Mouse (Mus musculus) CH12.LX (cell line): ENCODE measurements around the gene Atl1. TPM values are rescaled to one million over a fixed set of nuclear protein-coding genes. Genes with fewer than 3 reads are reported as not detected.
A peak's percentile ranks its signal among the peaks of the same experiment; 100 is the strongest.

Experiments used
- DNase-seq: peaks from one replicate; pipeline ENCODE4 v3.0.0-alpha.2; 2013; ENCODE audit errors: extremely low read depth
- H3K27ac ChIP-seq: 2 replicates; pipeline ENCODE4 v1.5.1; 2012; ENCODE audit warnings: low read depth, mild to moderate bottlenecking, control low read depth, moderate library complexity; ENCODE audit not compliant: insufficient read depth
- H3K27me3 ChIP-seq: replicated peaks from 2 replicates; pipeline ENCODE3; 2012; ENCODE audit warnings: inconsistent platforms
- H3K36me3 ChIP-seq, 2 experiments: replicated peaks in 1 of 2; 2 replicates each; pipeline versions ENCODE3 to v1.6.1; 2012; ENCODE audit warnings: inconsistent platforms in 1 of 2, low read length in 1 of 2, mild to moderate bottlenecking in 1 of 2, mixed read lengths in 1 of 2, moderate library complexity in 1 of 2; ENCODE audit not compliant: control insufficient read depth in 1 of 2, insufficient read depth in 1 of 2
- H3K4me1 ChIP-seq, 2 experiments: 2 replicates each; pipeline ENCODE4 v1.6.1; 2012; ENCODE audit warnings: inconsistent platforms in 1 of 2, moderate library complexity in 1 of 2; ENCODE audit not compliant: insufficient read depth in 2 of 2, control insufficient read depth in 1 of 2
- H3K4me2 ChIP-seq: 2 replicates; pipeline ENCODE4 v1.6.1; 2012; ENCODE audit warnings: low read depth, mild to moderate bottlenecking, control low read depth; ENCODE audit not compliant: poor library complexity, insufficient read depth, severe bottlenecking
- H3K4me3 ChIP-seq, 3 experiments: fragments of 150-350 bp in 1 of 3; sonication (generic) in 1 of 3; replicated peaks in 1 of 3; 2 replicates each; pipeline versions ENCODE3 to v1.5.1; 2011 to 2012; ENCODE audit warnings: low read depth in 2 of 3, low read length in 2 of 3, mild to moderate bottlenecking in 2 of 3, moderate library complexity in 2 of 3, control low read depth in 1 of 3, improper control_type of control experiment in 1 of 3, inconsistent platforms in 1 of 3, mixed read lengths in 1 of 3; ENCODE audit not compliant: poor library complexity in 1 of 3
- H3K79me2 ChIP-seq: replicated peaks from 2 replicates; pipeline ENCODE4 v1.6.1; 2012; ENCODE audit warnings: mild to moderate bottlenecking, moderate library complexity; ENCODE audit not compliant: control insufficient read depth, poor library complexity, insufficient read depth, severe bottlenecking; ENCODE audit errors: extremely low read depth
- H3K9ac ChIP-seq: 2 replicates; pipeline ENCODE4 v1.6.1; 2012; ENCODE audit warnings: low read depth, mild to moderate bottlenecking, control low read depth, moderate library complexity; ENCODE audit not compliant: insufficient read depth
- H3K9me3 ChIP-seq: replicated peaks from 2 replicates; pipeline ENCODE3; 2012; ENCODE audit warnings: low read length, inconsistent platforms, mixed read lengths
- BHLHE40 ChIP-seq: IDR thresholded peaks from 2 replicates; pipeline ENCODE4 v1.6.1; 2011; ENCODE audit warnings: mild to moderate bottlenecking, low read depth, low read length, improper control_type of control experiment
- CHD1 ChIP-seq: IDR thresholded peaks from 2 replicates; pipeline ENCODE4 v1.6.1; 2012; ENCODE audit warnings: low read depth, low read length, improper control_type of control experiment, inconsistent platforms
- CTCF ChIP-seq, 2 experiments: IDR thresholded peaks in 1 of 2; conservative IDR thresholded peaks in 1 of 2; 2 replicates each; pipeline ENCODE4 v1.5.1; 2011 to 2012; ENCODE audit warnings: low read depth in 2 of 2, low read length in 2 of 2, improper control_type of control experiment in 1 of 2, inconsistent platforms in 1 of 2, mild to moderate bottlenecking in 1 of 2, moderate library complexity in 1 of 2
- E2F4 ChIP-seq: IDR thresholded peaks from 2 replicates; pipeline ENCODE4 v1.6.1; 2011; ENCODE audit warnings: low read depth, low read length, improper control_type of control experiment; ENCODE audit not compliant: insufficient replicate concordance
- ELF1 ChIP-seq: IDR thresholded peaks from 2 replicates; pipeline ENCODE4 v1.6.1; 2014; ENCODE audit warnings: low read depth, mild to moderate bottlenecking, inconsistent platforms, low read length, improper control_type of control experiment
- EP300 ChIP-seq: IDR thresholded peaks from 2 replicates; pipeline ENCODE4 v1.6.1; 2011; ENCODE audit warnings: low read length, improper control_type of control experiment
- HCFC1 ChIP-seq: IDR thresholded peaks from 2 replicates; pipeline ENCODE4 v1.6.1; 2012; ENCODE audit warnings: low read depth, mild to moderate bottlenecking, inconsistent platforms, low read length, improper control_type of control experiment
- IRF4 ChIP-seq: IDR thresholded peaks from 2 replicates; pipeline ENCODE4 v1.6.1; 2014; ENCODE audit warnings: low read depth, mild to moderate bottlenecking, inconsistent platforms, low read length, improper control_type of control experiment
- KAT2A ChIP-seq: IDR thresholded peaks from 2 replicates; pipeline ENCODE4 v1.6.1; 2012; ENCODE audit warnings: low read length, improper control_type of control experiment, inconsistent platforms; ENCODE audit not compliant: insufficient replicate concordance
- MAFK ChIP-seq: IDR thresholded peaks from 2 replicates; pipeline ENCODE4 v1.6.1; 2011; ENCODE audit warnings: low read length, improper control_type of control experiment; ENCODE audit not compliant: insufficient replicate concordance
- MAX ChIP-seq: IDR thresholded peaks from 2 replicates; pipeline ENCODE4 v1.6.1; 2011; ENCODE audit warnings: low read length, improper control_type of control experiment
- MAZ ChIP-seq: IDR thresholded peaks from 2 replicates; pipeline ENCODE4 v1.6.1; 2012; ENCODE audit warnings: low read depth, mild to moderate bottlenecking, inconsistent platforms, low read length, improper control_type of control experiment, moderate library complexity
- MEF2A ChIP-seq: IDR thresholded peaks from 2 replicates; pipeline ENCODE4 v1.6.1; 2014; ENCODE audit warnings: low read depth, mild to moderate bottlenecking, inconsistent platforms, low read length, improper control_type of control experiment, borderline replicate concordance
- MXI1 ChIP-seq: IDR thresholded peaks from 2 replicates; pipeline ENCODE4 v1.6.1; 2011; ENCODE audit warnings: mild to moderate bottlenecking, low read depth, low read length, improper control_type of control experiment
- MYC ChIP-seq: IDR thresholded peaks from 2 replicates; pipeline ENCODE4 v1.6.1; 2011; ENCODE audit warnings: low read depth, mild to moderate bottlenecking, improper control_type of control experiment, low read length
- NELFE ChIP-seq: IDR thresholded peaks from 2 replicates; pipeline ENCODE4 v1.6.1; 2011; ENCODE audit warnings: low read depth, low read length, improper control_type of control experiment
- NRF1 ChIP-seq: IDR thresholded peaks from 2 replicates; pipeline ENCODE4 v1.6.1; 2014; ENCODE audit warnings: low read depth, mild to moderate bottlenecking, inconsistent platforms, low read length, improper control_type of control experiment, moderate library complexity
- POLR2A ChIP-seq: IDR thresholded peaks from 2 replicates; pipeline ENCODE4 v1.6.1; 2011; ENCODE audit warnings: low read depth, mild to moderate bottlenecking, improper control_type of control experiment, low read length
- RAD21 ChIP-seq: IDR thresholded peaks from 2 replicates; pipeline ENCODE4 v1.6.1; 2011; ENCODE audit warnings: low read depth, mild to moderate bottlenecking, low read length, improper control_type of control experiment, moderate library complexity
- RCOR1 ChIP-seq: conservative IDR thresholded peaks from 2 replicates; pipeline ENCODE4 v1.6.1; 2012; ENCODE audit warnings: low read depth, mild to moderate bottlenecking, inconsistent platforms, low read length, improper control_type of control experiment
- SIN3A ChIP-seq: IDR thresholded peaks from 2 replicates; pipeline ENCODE4 v1.6.1; 2012; ENCODE audit warnings: low read length, improper control_type of control experiment, inconsistent platforms
- TCF12 ChIP-seq: IDR thresholded peaks from 2 replicates; pipeline ENCODE4 v1.6.1; 2014; ENCODE audit warnings: low read depth, mild to moderate bottlenecking, inconsistent platforms, low read length, improper control_type of control experiment
- UBTF ChIP-seq: IDR thresholded peaks from 2 replicates; pipeline ENCODE4 v1.6.1; 2012; ENCODE audit warnings: low read depth, mild to moderate bottlenecking, inconsistent platforms, low read length, improper control_type of control experiment, moderate library complexity
- ZC3H11A ChIP-seq: IDR thresholded peaks from 2 replicates; pipeline ENCODE4 v1.6.1; 2012; ENCODE audit warnings: low read depth, mild to moderate bottlenecking, inconsistent platforms, low read length, improper control_type of control experiment
- ZKSCAN1 ChIP-seq: IDR thresholded peaks from 2 replicates; pipeline ENCODE4 v1.6.1; 2012; ENCODE audit warnings: low read depth, inconsistent platforms, low read length, improper control_type of control experiment, borderline replicate concordance
- ZMIZ1 ChIP-seq: IDR thresholded peaks from 2 replicates; pipeline ENCODE4 v1.6.1; 2012; ENCODE audit warnings: low read depth, mild to moderate bottlenecking, inconsistent platforms, low read length, improper control_type of control experiment
- ZNF384 ChIP-seq: IDR thresholded peaks from 2 replicates; pipeline ENCODE4 v1.6.1; 2012; ENCODE audit warnings: low read depth, low read length, improper control_type of control experiment, inconsistent platforms
- dilution Hi-C: fragments of 300-500 bp; cut with MboI; formaldehyde crosslinking; loops from 2 replicates; pipeline ENCODE4 v1.14.3; 2020; ENCODE audit warnings: low sequenced_read_pairs; ENCODE audit not compliant: extremely low pct_unique_long_range_greater_than_20kb, extremely low pct_ligation_motif_present
- in situ Hi-C: fragments of 300-500 bp; cut with MboI; formaldehyde crosslinking; loops from 3 replicates; pipeline ENCODE4 v1.14.3; 2019; ENCODE audit warnings: low sequenced_read_pairs, low pct_ligation_motif_present, low pct_unique_long_range_greater_than_20kb, mixed read lengths
- polyA plus RNA-seq: library from polyadenylated mRNA; unstranded; fragments of >175 nt; gene quantifications from 2 replicates; pipeline ENCODE4 v1.2.1, GENCODE M21; 2012; ENCODE audit warnings: low read depth; ENCODE audit not compliant: insufficient read length
- total RNA-seq, 2 experiments: library from RNA; depleted of rRNA; stranded (reverse); fragments of 300-350 nt in 1 of 2; fragments of >200 nt in 1 of 2; gene quantifications; 2 replicates each; pipeline ENCODE4 v1.2.3; 2012 to 2014

The Atl1 gene
- total and polyA plus RNA-seq, 3 experiments = 0.51 to 0.74 (median 0.64) TPM

- TF ChIP-seq IRF4 = no peak
- no peak for TF ChIP-seq ZKSCAN1
- TF ChIP-seq NRF1 = 0 out of 2 replicates have a peak, but pooled peaks have one; percentile 23
- TF ChIP-seq EP300 = no peak
- no peak for TF ChIP-seq ZNF384
- 0 out of 2 replicates have a peak, but pooled peaks have one; percentile 12 for TF ChIP-seq BHLHE40
- TF ChIP-seq CHD1 = no peak
- TF ChIP-seq ELF1 = no peak
- TF ChIP-seq CTCF (conservative IDR thresholded peaks at IDR 0.05 in 1 of 2, IDR thresholded peaks at IDR 0.05 in 1 of 2; ENCODE audit: low read depth in 2 of 2, low read length in 2 of 2) = no peak
- TF ChIP-seq ZMIZ1 = no peak
- TF ChIP-seq MEF2A = no peak
- TF ChIP-seq HCFC1 = no peak
- TF ChIP-seq MAX = no peak
- dilution Hi-C loops = no loop called here
- in situ Hi-C loops = no loop called here
- Histone ChIP-seq H3K9me3 (no peaks in the 10 kb centered on the region), H3K27ac (peak overlapping the region; percentile 26), H3K9ac (peak overlapping the region; percentile 88), H3K27me3 (no peaks in the 10 kb centered on the region), H3K79me2 (peaks cover 16% of the 10 kb centered on the region), H3K4me2 (peak overlapping the region; percentile 100; the same call in 1 of the 2 replicates), H3K36me3 (peaks cover 24 to 30% of the 10 kb centered on the region in 2 experiments), H3K4me1 (peaks cover 0 to 27% of the 10 kb centered on the region in 2 experiments; a peak in 2 of 4 replicates), H3K4me3 (peak overlapping the region; percentile 69 to 97 (median 85))
- DNase-seq = no peak
Observed at GRCm38 (mm10) chr12:69986241-69986762, 93.9 kb downstream of the Atl1 start.

- no peaks in the 10 kb centered on the region for H3K9me3 ChIP-seq
- peaks cover 15% of the 10 kb centered on the region for H3K79me2 ChIP-seq
- dilution Hi-C loops = no loop called here
- H3K4me3 ChIP-seq = peak within 1 kb of the TSS; percentile 69 to 97 (median 85)
- no peaks in the 10 kb centered on the region for H3K27me3 ChIP-seq
- H3K36me3 ChIP-seq = peaks cover 21 to 25% of the 10 kb centered on the region in 2 experiments
- peak within 1 kb of the TSS; percentile 26 for H3K27ac ChIP-seq
- peak within 1 kb of the TSS; percentile 100; the same call in 1 of the 2 replicates for H3K4me2 ChIP-seq
- in situ Hi-C loops = no loop called here
- peaks cover 0 to 23% of the 10 kb centered on the region in 2 experiments; a peak in 2 of 4 replicates for H3K4me1 ChIP-seq
- peak within 1 kb of the TSS; percentile 88 for H3K9ac ChIP-seq
- peak; percentile 63 for DNase-seq
- TF ChIP-seq MYC = 0 out of 2 replicates have a peak, but pooled peaks have one; percentile 30
- TF ChIP-seq TCF12 = peak; percentile 85
- peak; percentile 81 for TF ChIP-seq BHLHE40
- TF ChIP-seq ZNF384 = no peak
- peak; percentile 8; the same call in 1 of the 2 replicates for TF ChIP-seq IRF4
- no peak for TF ChIP-seq ZC3H11A
- TF ChIP-seq CTCF (conservative IDR thresholded peaks at IDR 0.05 in 1 of 2, IDR thresholded peaks at IDR 0.05 in 1 of 2; ENCODE audit: low read depth in 2 of 2, low read length in 2 of 2) = no peak
- TF ChIP-seq RAD21 = no peak; the same call in none of the 2 replicates
- TF ChIP-seq NRF1 = peak; percentile 95
- peak; percentile 80 for TF ChIP-seq MAX
- TF ChIP-seq EP300 = no peak
- TF ChIP-seq MAZ = 0 out of 2 replicates have a peak, but pooled peaks have one; percentile 41
- 0 out of 2 replicates have a peak, but pooled peaks have one; percentile 50 for TF ChIP-seq CHD1
- peak; percentile 95 for TF ChIP-seq POLR2A
- TF ChIP-seq NELFE = peak; percentile 85
- 0 out of 2 replicates have a peak, but pooled peaks have one; percentile 9 for TF ChIP-seq KAT2A
- no peak for TF ChIP-seq MAFK
- TF ChIP-seq ZMIZ1 = peak; percentile 85
- no peak for TF ChIP-seq E2F4
- peak; percentile 59; the same call in 1 of the 2 replicates for TF ChIP-seq ELF1
- TF ChIP-seq SIN3A = peak; percentile 62
- peak; percentile 88 for TF ChIP-seq UBTF
- peak; percentile 48 for TF ChIP-seq MEF2A
- peak; percentile 61 for TF ChIP-seq HCFC1
- peak; percentile 44; the same call in 1 of the 2 replicates for TF ChIP-seq RCOR1
- peak; percentile 67; the same call in 1 of the 2 replicates for TF ChIP-seq MXI1
Observed at GRCm38 (mm10) chr12:69986786-69987497, 94.5 kb downstream of the Atl1 start, which contains the start of gene Sav1. Sav1 (minus strand) TSS chr12:69987002.
